Mouse (Mus musculus) spleen, postnatal 4 days (tissue): ENCODE results near the gene Ildr1.
A peak's percentile ranks its signal among the peaks of the same experiment; 100 is the strongest.

ENCODE experiments used
- DNase-seq, 2 experiments: peaks; one replicate each; pipeline ENCODE4 v3.0.0; 2022; ENCODE audit warnings: low spot score in 2 of 2

The Ildr1 gene

GRCm38 (mm10) chr16:36693818-36694413 is at the start of gene Ildr1:
Gene Ildr1, plus strand, starts transcription at chr16:36693978.
- DNase-seq = no peak

DNA sequence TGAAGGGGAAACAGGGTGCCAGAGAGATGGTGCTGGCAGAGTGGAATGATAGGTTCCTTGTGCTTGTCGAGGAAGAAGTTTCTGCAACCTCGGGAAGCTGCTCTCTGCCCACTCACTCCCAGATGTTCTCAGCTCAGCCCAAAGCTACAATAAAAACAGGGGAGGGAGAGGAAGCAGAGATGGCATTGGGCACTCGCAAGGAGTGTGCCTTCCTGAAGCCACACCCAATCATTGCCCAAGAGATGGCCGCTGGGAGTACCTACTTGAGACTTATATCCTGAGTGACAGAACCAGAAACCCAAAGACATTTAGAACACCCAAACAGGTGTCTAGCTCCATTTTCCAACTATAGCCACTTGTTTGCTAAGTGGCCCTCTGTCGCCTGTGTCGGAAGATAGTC is 48.7 kb upstream of the Ildr1 start:
- DNase-seq = no peak

GRCm38 (mm10) chr16:36649304-36649703 is 44.5 kb upstream of the Ildr1 start:
- no peak for DNase-seq

DNA sequence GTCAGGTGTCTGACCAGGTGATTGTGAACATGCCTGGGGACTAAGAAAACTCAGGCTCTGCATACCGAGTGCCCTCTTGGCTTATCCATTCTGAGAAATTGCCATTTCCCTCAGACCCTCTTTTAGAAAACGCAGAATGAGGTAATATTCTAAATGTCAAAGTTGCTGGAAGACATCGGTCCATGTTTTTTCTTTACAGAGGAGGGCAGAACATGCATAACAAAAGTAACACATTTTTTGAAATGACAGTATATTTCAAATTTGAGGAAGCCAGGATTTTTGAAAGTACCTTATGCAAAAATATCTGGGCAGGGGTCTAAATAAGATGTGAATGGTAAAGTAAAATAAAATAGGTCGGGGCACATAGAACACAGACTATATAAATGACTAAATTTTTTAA is 43.3 kb upstream of the Ildr1 start:
- no peak for DNase-seq

DNA sequence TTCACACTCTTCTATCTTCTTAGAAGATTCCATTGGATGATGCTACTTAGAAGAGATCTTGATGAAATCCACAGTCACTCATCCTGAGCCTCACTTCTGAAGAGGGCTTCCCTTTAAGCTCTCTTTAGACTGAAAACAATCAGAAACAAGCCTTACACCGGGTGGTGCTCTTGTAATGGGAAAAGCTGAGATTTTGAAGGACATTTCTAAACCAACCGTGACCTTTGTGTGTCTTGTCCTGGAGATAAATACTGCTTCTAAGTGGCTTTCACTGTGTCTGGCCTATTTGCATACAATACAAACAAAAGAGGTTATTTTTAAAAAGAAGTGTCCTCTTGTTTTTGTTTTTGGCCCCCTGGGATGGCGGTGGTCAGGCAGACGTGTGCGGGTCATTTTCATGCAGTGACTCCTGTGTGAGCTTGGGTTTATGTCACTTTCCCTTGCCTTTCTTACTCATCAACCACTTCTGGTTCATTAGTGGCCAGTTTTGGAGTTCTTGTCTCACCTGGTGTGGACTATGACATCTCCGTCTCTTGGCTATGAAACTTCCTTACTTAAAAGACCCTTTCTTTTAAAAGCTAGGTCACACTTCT is 42.5 kb upstream of the Ildr1 start:
- DNase-seq = no peak

GRCm38 (mm10) chr16:36655199-36655598 is 38.6 kb upstream of the Ildr1 start:
- DNase-seq = no peak

DNA sequence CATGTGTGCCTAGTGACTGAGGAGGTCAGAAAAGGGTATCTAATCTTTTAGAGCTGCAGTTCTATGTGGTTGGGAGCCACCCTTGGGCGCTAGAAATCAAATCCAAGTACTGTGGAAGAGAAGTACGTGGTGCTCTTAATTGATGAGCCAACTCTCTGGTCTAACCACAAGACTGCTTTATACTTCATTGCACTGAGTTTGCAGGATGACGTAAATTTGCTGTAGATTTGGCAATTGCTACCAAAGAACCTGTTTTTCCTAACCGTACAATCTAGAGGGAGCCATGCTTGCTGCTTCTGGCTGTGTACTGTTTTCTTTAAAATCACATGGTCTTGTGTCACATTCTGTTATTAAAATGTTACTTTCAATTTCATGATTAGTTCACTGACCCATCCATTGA is 37.9 kb upstream of the Ildr1 start:
- DNase-seq = no peak

DNA sequence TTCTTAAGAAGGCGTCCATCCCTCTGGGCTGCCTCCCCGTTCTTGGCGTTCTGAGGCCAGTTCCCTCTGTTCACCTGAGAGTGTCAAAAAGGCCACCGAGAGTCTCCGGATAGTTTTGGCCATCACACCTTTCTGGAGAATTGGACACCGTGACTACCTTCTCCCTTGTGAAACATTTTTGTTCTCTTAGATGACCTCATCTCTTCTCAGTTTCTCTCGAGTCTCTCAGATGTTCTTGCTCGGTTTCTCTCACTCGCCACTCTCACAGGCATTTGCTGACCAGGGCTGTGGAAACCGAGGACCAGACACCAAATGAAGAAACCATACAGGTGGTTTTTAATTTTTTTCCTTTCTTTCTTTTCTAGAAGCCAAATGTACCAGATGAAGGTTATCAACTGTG is 32.4 kb upstream of the Ildr1 start:
- no peak for DNase-seq

DNA sequence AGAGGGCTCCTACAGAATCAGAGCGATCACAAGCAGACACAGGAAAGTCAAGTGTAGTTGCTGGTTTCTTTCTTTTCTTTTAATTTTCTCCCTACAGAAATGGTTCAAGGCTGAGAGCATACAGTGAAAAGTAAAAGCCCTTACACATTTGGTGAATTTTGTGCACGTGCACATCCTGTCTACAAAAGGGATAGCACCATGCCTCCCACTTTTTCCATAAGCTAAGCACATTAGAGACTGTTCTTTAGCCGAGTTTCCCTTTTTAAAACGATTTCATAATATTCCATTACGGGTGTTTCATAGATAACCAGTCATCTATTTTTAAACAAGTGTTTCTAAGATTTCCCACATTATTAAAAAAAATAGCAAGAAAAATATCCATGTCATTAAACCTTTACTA is 30.3 kb upstream of the Ildr1 start:
- no peak for DNase-seq

DNA sequence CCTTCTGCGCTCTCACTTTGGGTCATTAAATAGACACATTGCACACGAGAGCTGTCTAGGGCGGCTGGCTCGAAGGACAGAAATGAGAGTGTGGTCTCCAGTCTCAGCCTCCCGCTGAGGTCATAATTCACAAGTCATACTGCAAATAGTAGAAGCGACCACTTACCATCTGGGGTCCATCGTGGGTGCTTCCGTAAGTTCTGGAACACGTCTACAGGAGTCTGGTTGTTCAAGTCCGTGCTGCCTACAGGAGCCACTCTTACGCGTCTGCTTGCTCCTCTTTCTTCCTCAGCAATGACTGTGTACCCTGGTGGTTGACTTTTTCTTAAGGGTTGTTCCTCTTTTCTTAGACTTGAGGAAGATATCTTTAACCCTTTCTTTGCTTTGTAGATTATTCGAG is 28.0 kb upstream of the Ildr1 start, which contains the start of gene Cd86:
Gene Cd86 (minus strand): TSS at position 300 of the 400 bp plus-strand sequence.
- peak; percentile 29 to 69 for DNase-seq

DNA sequence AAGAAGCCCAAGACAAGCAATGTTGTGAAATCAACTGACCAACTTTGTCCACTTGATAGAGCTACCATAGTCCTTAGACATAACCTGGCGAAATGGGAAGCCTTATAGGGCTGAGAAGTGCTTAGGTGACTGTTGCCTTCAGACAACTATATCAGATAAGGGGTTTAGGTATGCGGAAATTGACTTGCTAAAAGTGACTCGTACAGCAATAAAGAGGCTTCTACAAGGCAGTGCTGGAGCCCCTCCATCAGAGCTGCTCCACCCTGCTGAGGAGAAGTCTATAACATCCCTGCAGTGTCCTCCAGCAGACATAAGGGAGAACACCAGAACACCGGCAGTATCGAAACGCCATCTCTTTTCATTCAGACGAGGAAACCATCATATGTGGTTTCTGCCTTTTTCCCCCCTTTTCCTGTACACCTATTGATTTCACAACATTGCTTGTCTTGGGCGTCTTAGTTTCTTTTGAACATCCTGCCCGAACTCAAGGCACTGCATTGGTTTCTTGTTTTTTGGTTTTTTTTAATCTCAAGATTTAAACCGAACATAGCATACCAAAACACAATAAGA is 27.2 kb upstream of the Ildr1 start:
- no peak for DNase-seq

- DNase-seq = no peak
These were observed 23.2 kb upstream of the Ildr1 start for GRCm38 (mm10) chr16:36670590-36670989.

GRCm38 (mm10) chr16:36673196-36673595 is 20.6 kb upstream of the Ildr1 start:
- no peak for DNase-seq

- DNase-seq = peak; percentile 45 to 75
These were observed 19.1 kb upstream of the Ildr1 start for GRCm38 (mm10) chr16:36674457-36675204.

DNA sequence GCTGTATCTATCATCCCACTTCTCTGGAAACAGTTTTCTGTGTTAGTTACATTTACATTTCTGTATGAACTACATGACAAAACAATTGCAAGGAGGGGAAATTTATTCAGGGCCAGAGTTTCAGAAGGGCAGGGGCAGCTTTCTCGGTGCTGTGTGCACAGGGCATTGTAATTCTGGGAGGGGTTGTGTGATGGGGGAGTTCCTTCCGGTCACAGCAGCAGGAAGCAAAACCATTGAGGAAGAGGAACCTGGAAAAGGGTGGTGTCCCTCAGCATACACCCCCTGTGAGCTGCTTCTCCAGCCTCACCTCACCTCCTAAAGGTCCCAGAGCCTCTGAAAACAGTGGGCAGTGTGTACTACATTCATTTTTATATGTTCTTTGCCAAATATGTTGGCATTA is 18.5 kb upstream of the Ildr1 start:
- DNase-seq = no peak

GRCm38 (mm10) chr16:36675902-36676301 is 17.9 kb upstream of the Ildr1 start:
- DNase-seq = no peak

DNA sequence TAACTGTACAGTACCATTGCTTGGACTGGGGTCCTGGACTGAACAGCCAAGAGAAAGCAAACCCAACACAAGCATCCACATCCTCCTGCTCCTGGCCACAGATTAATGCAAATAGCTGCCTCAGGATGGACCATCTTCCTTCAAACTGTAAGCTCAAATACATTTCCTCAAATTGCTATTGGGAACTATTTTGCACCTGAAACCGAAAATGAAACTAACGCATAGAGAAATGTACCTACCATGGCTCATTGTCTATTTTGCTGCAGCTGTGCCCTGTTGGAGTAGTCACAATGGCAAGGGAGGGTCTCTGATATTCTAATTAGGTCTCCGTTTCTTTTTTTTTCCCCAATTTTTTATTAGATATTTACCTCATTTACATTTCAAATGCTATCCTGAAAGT is 11.9 kb upstream of the Ildr1 start:
- DNase-seq = no peak

DNA sequence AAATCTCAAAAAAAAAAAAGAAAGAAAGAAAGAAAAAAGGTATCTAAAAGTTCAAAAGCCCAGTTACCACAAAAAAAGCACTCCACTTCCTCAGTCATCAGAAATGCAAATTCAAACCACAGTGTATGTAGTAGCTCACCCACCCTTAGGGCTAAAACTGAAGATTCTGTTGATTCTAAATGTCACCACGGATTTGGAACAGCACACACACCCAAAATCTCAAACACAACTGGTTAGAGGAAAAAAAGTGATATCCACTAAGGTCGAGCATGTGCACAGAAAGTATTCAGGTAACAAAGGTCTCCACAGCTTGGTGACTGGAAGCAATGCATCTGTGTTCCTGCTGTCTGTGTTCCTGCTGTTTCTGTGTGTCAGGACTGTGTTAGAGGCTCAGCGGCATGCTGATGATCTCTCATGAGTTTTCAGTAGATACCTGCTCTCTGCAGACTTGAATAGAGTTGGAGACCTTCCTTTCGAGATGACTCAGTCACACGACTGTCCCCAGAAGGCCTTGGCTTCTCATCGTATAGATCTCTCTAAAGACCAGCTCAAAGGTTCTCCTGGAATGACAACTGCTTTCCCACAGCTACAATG is 9.4 kb upstream of the Ildr1 start:
- DNase-seq = no peak

DNA sequence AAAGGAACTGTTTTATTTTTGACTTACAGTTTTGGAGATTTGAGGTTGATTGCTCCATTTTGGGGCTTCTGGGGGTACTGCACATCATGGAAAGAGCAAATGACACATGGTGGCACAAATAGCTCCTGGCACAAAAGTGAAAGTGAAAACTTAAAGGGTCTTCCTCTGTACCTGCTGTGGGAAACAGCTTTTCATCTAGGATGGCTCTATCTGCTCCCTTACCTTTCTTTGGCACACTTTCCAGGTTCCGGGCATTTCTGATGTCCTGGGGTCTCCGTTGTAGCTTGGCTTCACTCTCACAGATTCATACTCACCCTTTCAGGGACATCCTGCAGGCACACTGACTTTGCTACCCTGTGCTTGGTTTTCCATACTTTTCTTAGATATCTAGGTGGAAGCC is 5.7 kb upstream of the Ildr1 start:
- DNase-seq = no peak

GRCm38 (mm10) chr16:36691484-36691883 is 2.3 kb upstream of the Ildr1 start:
- DNase-seq = no peak

DNA sequence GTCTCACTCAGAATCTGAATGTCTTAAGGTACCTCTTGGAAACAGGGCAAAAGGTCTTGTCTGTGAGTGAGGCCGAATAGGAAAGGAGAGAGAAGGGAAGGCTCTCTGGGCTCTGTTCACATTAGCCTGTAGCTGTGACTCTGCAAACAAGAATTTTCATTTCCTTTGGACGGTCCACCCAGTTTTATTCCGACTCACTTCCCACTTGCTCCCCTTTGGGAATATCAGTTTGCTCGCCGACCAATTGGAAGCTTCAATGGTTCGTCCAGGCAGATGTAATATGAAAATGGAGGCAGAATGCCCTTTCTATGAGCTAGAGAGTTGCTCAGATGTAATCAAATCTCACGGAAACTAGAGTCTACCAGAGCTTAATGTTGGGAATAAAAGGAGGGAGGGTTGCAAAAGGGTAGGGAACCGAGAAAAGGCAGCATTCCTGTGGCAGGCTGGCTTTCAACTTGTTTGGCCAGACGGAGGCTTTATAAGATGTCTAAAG is 1.1 kb downstream of the Ildr1 start:
- no peak for DNase-seq

- no peak for DNase-seq
These were observed 3.6 kb downstream of the Ildr1 start for GRCm38 (mm10) chr16:36697331-36697730.
